Mouse (Mus musculus) cortical plate, adult 2 months (tissue): Measurements from ENCODE around the gene Mesp1.

ENCODE experiments used
- CTCF ChIP-seq: fragments of 200-500 bp; IDR thresholded peaks from 2 replicates; pipeline ENCODE4 v1.5.1; 2011; ENCODE audit warnings: mild to moderate bottlenecking, control low read depth, low read length; ENCODE audit not compliant: insufficient read depth; ENCODE audit errors: extremely low read depth
- POLR2A ChIP-seq: fragments of 200-500 bp; IDR thresholded peaks from 2 replicates; pipeline ENCODE4 v1.6.1; 2011; ENCODE audit warnings: mild to moderate bottlenecking, low read length, control low read depth; ENCODE audit not compliant: insufficient read depth; ENCODE audit errors: extremely low read depth

- TF ChIP-seq POLR2A (no peak), CTCF (no peak)
Observed at GRCm38 (mm10) chr7:79756334-79756733, 37.3 kb downstream of the Mesp1 start.
